ENCODE assay signal across 8 mouse cellular contexts in the genomic region with DNA sequence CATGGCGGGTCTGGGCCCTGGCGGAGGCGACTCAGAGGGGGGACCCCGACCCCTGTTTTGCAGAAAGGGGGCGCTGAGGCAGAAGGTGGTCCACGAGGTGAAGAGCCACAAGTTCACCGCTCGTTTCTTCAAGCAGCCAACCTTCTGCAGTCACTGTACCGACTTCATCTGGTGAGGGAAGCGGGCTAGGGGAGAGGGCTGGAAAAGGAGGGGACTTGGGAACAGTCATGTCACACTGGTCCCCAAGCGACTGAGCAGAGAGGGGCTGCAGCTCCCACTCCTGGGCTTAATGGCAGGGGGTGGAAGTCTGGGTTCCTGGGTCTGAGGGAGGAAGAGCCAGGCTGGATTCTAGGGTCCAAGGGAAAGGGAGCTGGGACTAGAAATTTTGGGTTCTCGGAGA. TPM values are rescaled to one million over a fixed set of nuclear protein-coding genes. Genes with fewer than 3 reads are reported as not detected.
DNase-seq lines count a peak whose midpoint lies in the region; ATAC-seq and TF ChIP-seq lines count a peak whose summit lies in the region.

No protein-coding gene starts in this region.

- H3K4me3 ChIP-seq in spleen, adult 2 months (ENCODE audit: extremely low read depth, insufficient read depth, insufficient read length), result peak overlapping the region; percentile 46
- peak overlapping the region; percentile 30 for H3K4me3 ChIP-seq in liver, embryonic 12.5 days

- no peak for ATAC-seq in liver, embryonic 12.5 days
- ATAC-seq in erythroblast, adult 5-6 weeks (replicated peaks; ENCODE audit: low FRiP score, poor library complexity, severe bottlenecking), result no peak

- peaks cover 5% of the 10 kb centered on the region for H3K27me3 ChIP-seq in spleen, adult 2 months (ENCODE audit: control insufficient read depth, insufficient read depth, low read length)
- H3K27me3 ChIP-seq in liver, embryonic 12.5 days (replicated peaks), result peaks cover 72% of the 10 kb centered on the region

- H3K36me3 ChIP-seq in spleen, adult 2 months (ENCODE audit: control insufficient read depth, insufficient read depth, low read length), result 0 out of 2 replicates have a peak, but pooled peaks cover 2% of the 10 kb centered on the region
- peaks cover 7% of the 10 kb centered on the region; the same call in 1 of the 2 replicates for H3K36me3 ChIP-seq in liver, embryonic 12.5 days

- H3K4me2 ChIP-seq in liver, embryonic 12.5 days, result peak overlapping the region; percentile 54

- H3K27ac ChIP-seq in spleen, adult 2 months (ENCODE audit: insufficient read depth, low read length), result peak overlapping the region; percentile 11
- H3K27ac ChIP-seq in liver, embryonic 12.5 days, result no peak overlapping the region

- peaks cover 15% of the 10 kb centered on the region; the same call in 1 of the 2 replicates for H3K4me1 ChIP-seq in spleen, adult 2 months (ENCODE audit: control insufficient read depth, insufficient read depth, insufficient read length)
- H3K4me1 ChIP-seq in liver, embryonic 12.5 days, result peaks cover 9% of the 10 kb centered on the region

- no peak overlapping the region for H3K9ac ChIP-seq in liver, embryonic 12.5 days

- DNase-seq in heart, adult 11 months, result peak; percentile 93
- no peak for DNase-seq in heart, postnatal 4 days
- DNase-seq in spleen, adult 2 months (ENCODE audit: low read depth in 1 of 2, low spot score in 2 of 2), result no peak
- no peak for DNase-seq in spleen, postnatal 36 days (ENCODE audit: low spot score in 2 of 2)
- no peak for DNase-seq in left cerebral cortex, adult 11 months (ENCODE audit: low spot score)
- no peak for DNase-seq in cerebellum, adult 9-10 months

- no peaks in the 10 kb centered on the region for H3K9me3 ChIP-seq in liver, embryonic 12.5 days (replicated peaks)

- no peak for TF ChIP-seq CTCF in spleen, adult 2 months (IDR thresholded peaks at IDR 0.05; ENCODE audit: extremely low read depth, insufficient read depth, insufficient read length, insufficient replicate concordance)

- TF ChIP-seq POLR2A in spleen, adult 2 months (IDR thresholded peaks at IDR 0.05; ENCODE audit: low read depth, low read length), result no peak

- WGBS in spleen, adult 2 months, result 7% methylated on average over 12 of the region's 12 CpGs
- 6% methylated on average over 12 of the region's 12 CpGs for WGBS in liver, embryonic 12.5 days (ENCODE audit: insufficient replicate concordance)

RNA-seq across cellular contexts. Expression of a gene that starts 14.8 kb away (rescaled TPM):
- 1 to 10 TPM; 5.7 to 8.5 TPM for total RNA-seq in heart, postnatal 4 days (2021)
- 4.8 and 5.7 TPM in 2 replicates for polyA plus RNA-seq in spleen, adult 2 months (2012; rRNA removed)
- 0.04 TPM in 2 replicates for polyA plus RNA-seq in liver, embryonic 12.5 days (2016; fragmentation: Nextera tagmentation; extraction: Ambion mirVana)
- not detected in 2 replicates for total RNA-seq in erythroblast, adult 5-6 weeks (2015; ENCODE audit: low replicate concordance)
- 0.77 TPM in 1 of 2 replicates, not detected in the other for total RNA-seq in erythroblast, adult 5-6 weeks (2017; ENCODE audit: low replicate concordance)

RNA-seq across cellular contexts. Expression of a gene that starts 14.9 kb away (rescaled TPM):
- 100 to 1,000 TPM; 299 to 315 TPM for total RNA-seq in heart, postnatal 4 days (2021)
- polyA plus RNA-seq in spleen, adult 2 months (2012; rRNA removed), result 126 and 181 TPM in 2 replicates
- 16.6 and 17.5 TPM in 2 replicates for polyA plus RNA-seq in liver, embryonic 12.5 days (2016; fragmentation: Nextera tagmentation; extraction: Ambion mirVana)
- 18.4 and 20.5 TPM in 2 replicates for total RNA-seq in erythroblast, adult 5-6 weeks (2015; ENCODE audit: low replicate concordance)
- 4.0 and 7.3 TPM in 2 replicates for total RNA-seq in erythroblast, adult 5-6 weeks (2017; ENCODE audit: low replicate concordance)

RNA-seq across cellular contexts. Expression of a gene that starts 29.0 kb away (rescaled TPM):
- total RNA-seq in heart, postnatal 4 days (2021), result 1 to 10 TPM; 6.9 to 7.4 TPM
- 1.1 and 1.3 TPM in 2 replicates for polyA plus RNA-seq in spleen, adult 2 months (2012; rRNA removed)
- 0.07 TPM in 1 of 2 replicates, not detected in the other for polyA plus RNA-seq in liver, embryonic 12.5 days (2016; fragmentation: Nextera tagmentation; extraction: Ambion mirVana)
- total RNA-seq in erythroblast, adult 5-6 weeks (2015; ENCODE audit: low replicate concordance), result not detected in 2 replicates
- total RNA-seq in erythroblast, adult 5-6 weeks (2017; ENCODE audit: low replicate concordance), result 0.26 TPM in 1 of 2 replicates, not detected in the other

RNA-seq across cellular contexts. Expression of a gene that starts 54.2 kb away (rescaled TPM):
- under 1 TPM; 0.07 TPM for total RNA-seq in heart, postnatal 4 days (2021)
- polyA plus RNA-seq in spleen, adult 2 months (2012; rRNA removed), result 0.46 and 0.63 TPM in 2 replicates
- polyA plus RNA-seq in liver, embryonic 12.5 days (2016; fragmentation: Nextera tagmentation; extraction: Ambion mirVana), result 0.07 TPM in 1 of 2 replicates, not detected in the other
- total RNA-seq in erythroblast, adult 5-6 weeks (2015; ENCODE audit: low replicate concordance), result 0.19 and 0.63 TPM in 2 replicates
- total RNA-seq in erythroblast, adult 5-6 weeks (2017; ENCODE audit: low replicate concordance), result 1.5 and 2.4 TPM in 2 replicates

Comparison
In these comparisons a context has a peak if more than half of its experiments do, and no peak if none do; other contexts are left out.
1. RNA of a gene that starts 14.9 kb away (total RNA-seq): 299 to 315 TPM in heart, postnatal 4 days; 4.0 to 20.5 TPM in erythroblast, adult 5-6 weeks; every median in the first group is over 10 times any median in the second.
2. RNA of a gene that starts 29.0 kb away (total RNA-seq): 6.9 to 7.4 TPM in heart, postnatal 4 days; 0.26 TPM in erythroblast, adult 5-6 weeks; every median in the first group is over 4 times any median in the second.